Mouse (Mus musculus) stomach, embryonic 15.5 days (tissue): ENCODE data around the gene Krtap4-16. TPM values are rescaled to one million over a fixed set of nuclear protein-coding genes. Genes with fewer than 3 reads are reported as not detected.

Experiments
- polyA plus RNA-seq: library from polyadenylated mRNA; unstranded; fragments of >200 nt; fragmentation: Nextera tagmentation; extraction: Ambion mirVana; gene quantifications from 2 replicates; pipeline ENCODE4 v1.2.1, GENCODE M21; 2015

Gene Krtap4-16
- polyA plus RNA-seq, 1 experiment from 2014 or later: not detected

Other genes starting within 250 kb of the Krtap4-16 start
- gene Gm11938, start 248.3 kb downstream of the Krtap4-16 start, polyA plus RNA-seq: not detected in 2 replicates
- gene Gm11937, start 241.4 kb downstream of the Krtap4-16 start, polyA plus RNA-seq: not detected in 2 replicates
- gene Krtap2-4, start 236.8 kb downstream of the Krtap4-16 start, polyA plus RNA-seq: not detected in 2 replicates
- gene Gm11562, start 231.2 kb downstream of the Krtap4-16 start, polyA plus RNA-seq: not detected in 2 replicates
- gene Krtap4-1, start 223.4 kb downstream of the Krtap4-16 start, polyA plus RNA-seq: not detected in 2 replicates
- not detected in 2 replicates for gene Krtap4-2, start 216.5 kb downstream of the Krtap4-16 start, polyA plus RNA-seq
- not detected in 2 replicates for gene Krtap4-7, start 207.5 kb downstream of the Krtap4-16 start, polyA plus RNA-seq
- not detected in 2 replicates for gene Gm11555, start 201.4 kb downstream of the Krtap4-16 start, polyA plus RNA-seq
- gene Gm11563, start 192.6 kb downstream of the Krtap4-16 start, polyA plus RNA-seq: not detected in 2 replicates
- not detected in 2 replicates for gene Krtap4-6, start 185.6 kb downstream of the Krtap4-16 start, polyA plus RNA-seq
- gene Gm14190, start 160.9 kb downstream of the Krtap4-16 start, polyA plus RNA-seq: not detected in 2 replicates
- gene Gm14180, start 117.3 kb downstream of the Krtap4-16 start, polyA plus RNA-seq: not detected in 2 replicates
- not detected in 2 replicates for gene Gm11595, start 78.7 kb downstream of the Krtap4-16 start, polyA plus RNA-seq
- not detected in 2 replicates for gene Krtap4-8, start 70.9 kb downstream of the Krtap4-16 start, polyA plus RNA-seq
- gene Krtap4-9, start 66.4 kb downstream of the Krtap4-16 start, polyA plus RNA-seq: not detected in 2 replicates
- not detected in 2 replicates for gene Gm11596, start 58.1 kb downstream of the Krtap4-16 start, polyA plus RNA-seq
- not detected in 2 replicates for gene Gm11569, start 52.7 kb downstream of the Krtap4-16 start, polyA plus RNA-seq
- not detected in 2 replicates for gene Gm11554, start 47.2 kb downstream of the Krtap4-16 start, polyA plus RNA-seq
- gene Krtap4-13, start 41.7 kb downstream of the Krtap4-16 start, polyA plus RNA-seq: not detected in 2 replicates
- not detected in 2 replicates for gene Gm11564, start 35.9 kb downstream of the Krtap4-16 start, polyA plus RNA-seq
- gene 2300003K06Rik, start 13.5 kb downstream of the Krtap4-16 start, polyA plus RNA-seq: not detected in 2 replicates
- gene Gm11568, start 6.3 kb upstream of the Krtap4-16 start, polyA plus RNA-seq: not detected in 2 replicates
- gene Gm11559, start 12.9 kb upstream of the Krtap4-16 start, polyA plus RNA-seq: not detected in 2 replicates
- gene Krtap9-1, start 21.8 kb upstream of the Krtap4-16 start, polyA plus RNA-seq: not detected in 2 replicates
- gene Gm11567, start 27.6 kb upstream of the Krtap4-16 start, polyA plus RNA-seq: not detected in 2 replicates
- gene Krtap31-1, start 56.3 kb upstream of the Krtap4-16 start, polyA plus RNA-seq: not detected in 2 replicates
- not detected in 2 replicates for gene Gm11565, start 63.1 kb upstream of the Krtap4-16 start, polyA plus RNA-seq
- gene Krtap31-2, start 84.7 kb upstream of the Krtap4-16 start, polyA plus RNA-seq: not detected in 2 replicates
- gene Krtap9-5, start 96.9 kb upstream of the Krtap4-16 start, polyA plus RNA-seq: not detected in 2 replicates
- gene Krtap29-1, start 127.4 kb upstream of the Krtap4-16 start, polyA plus RNA-seq: not detected in 2 replicates
- gene Krtap16-1, start 135.0 kb upstream of the Krtap4-16 start, polyA plus RNA-seq: not detected in 2 replicates
- 0.30 TPM in 1 of 2 replicates, not detected in the other for gene Krtap17-1, start 142.4 kb upstream of the Krtap4-16 start, polyA plus RNA-seq
- 0.15 and 0.35 TPM in 2 replicates for gene Krt33a, start 164.6 kb upstream of the Krtap4-16 start, polyA plus RNA-seq
- not detected in 2 replicates for gene Krt33b, start 178.3 kb upstream of the Krtap4-16 start, polyA plus RNA-seq
- gene Krt34, start 189.9 kb upstream of the Krtap4-16 start, polyA plus RNA-seq: 0.41 and 0.91 TPM in 2 replicates
- 0.46 and 0.69 TPM in 2 replicates for gene Krt31, start 198.9 kb upstream of the Krtap4-16 start, polyA plus RNA-seq
- not detected in 2 replicates for gene Krt32, start 236.6 kb upstream of the Krtap4-16 start, polyA plus RNA-seq
- gene Krt35, start 244.6 kb upstream of the Krtap4-16 start, polyA plus RNA-seq: 0.32 TPM in 1 of 2 replicates, not detected in the other